Mouse (Mus musculus) lung, adult 2 months (tissue): ENCODE measurements around the gene Cdh16.

ENCODE experiments used
- CTCF ChIP-seq: fragments of 200-500 bp; IDR thresholded peaks from 2 replicates; pipeline ENCODE4 v1.5.1; 2011; ENCODE audit warnings: mild to moderate bottlenecking, low read length, control low read depth; ENCODE audit not compliant: insufficient read depth
- POLR2A ChIP-seq: fragments of 200-500 bp; IDR thresholded peaks from 2 replicates; pipeline ENCODE4 v1.6.1; 2011; ENCODE audit warnings: low read depth, mild to moderate bottlenecking, control low read depth, low read length, borderline replicate concordance; ENCODE audit errors: extremely low read depth

- no peak for TF ChIP-seq POLR2A
- TF ChIP-seq CTCF = no peak
These were observed 16.0 kb upstream of the Cdh16 start for GRCm38 (mm10) chr8:104640241-104640640.
